Mouse (Mus musculus) myocyte (in vitro differentiated cells): ENCODE data around the gene Mcemp1. TPM values are rescaled to one million over a fixed set of nuclear protein-coding genes. Genes with fewer than 3 reads are reported as not detected.

Experiments
- H3K27me3 ChIP-seq: one replicate; pipeline ENCODE4 v1.6.1; 2011; ENCODE audit not compliant: control insufficient read depth, insufficient read depth, insufficient read length
- H3K36me3 ChIP-seq: one replicate; pipeline ENCODE4 v1.6.1; 2011; ENCODE audit not compliant: control insufficient read depth, insufficient read depth
- H3K4me2 ChIP-seq: one replicate; pipeline ENCODE4 v1.6.1; 2011; ENCODE audit warnings: low read depth, control low read depth
- H3K4me3 ChIP-seq: one replicate; pipeline ENCODE4 v1.5.1; 2011; ENCODE audit warnings: mild to moderate bottlenecking, control low read depth, moderate library complexity
- H3K79me2 ChIP-seq: one replicate; pipeline ENCODE4 v1.6.1; 2011; ENCODE audit not compliant: control insufficient read depth, insufficient read depth
- H3ac ChIP-seq: one replicate; pipeline ENCODE4 v1.6.1; 2011; ENCODE audit not compliant: control insufficient read depth, insufficient read length
- CEBPB ChIP-seq: IDR thresholded peaks from 2 replicates; pipeline ENCODE4 v1.6.1; 2011; ENCODE audit warnings: mild to moderate bottlenecking, moderate library complexity; ENCODE audit not compliant: poor library complexity, insufficient read depth, severe bottlenecking
- E2F4 ChIP-seq: IDR thresholded peaks from one replicate; pipeline ENCODE4 v1.6.1; 2011; ENCODE audit warnings: mild to moderate bottlenecking, control low read depth, moderate library complexity; ENCODE audit not compliant: insufficient read depth
- MAX ChIP-seq: IDR thresholded peaks from one replicate; pipeline ENCODE4 v1.6.1; 2011; ENCODE audit warnings: low read depth, mild to moderate bottlenecking, control low read depth
- MYOD1 ChIP-seq, 3 experiments: IDR thresholded peaks; one replicate each; pipeline ENCODE4 v1.6.1; 2011; ENCODE audit warnings: control low read depth in 2 of 3, low read depth in 2 of 3, mild to moderate bottlenecking in 2 of 3, moderate library complexity in 1 of 3; ENCODE audit not compliant: insufficient read length in 2 of 3, control insufficient read depth in 1 of 3
- MYOG ChIP-seq, 3 experiments: IDR thresholded peaks; one replicate each; pipeline ENCODE4 v1.6.1; 2011; ENCODE audit warnings: control low read depth in 2 of 3, low read depth in 2 of 3, mild to moderate bottlenecking in 2 of 3; ENCODE audit not compliant: insufficient read length in 2 of 3, control insufficient read depth in 1 of 3, insufficient read depth in 1 of 3
- POLR2A ChIP-seq: IDR thresholded peaks from one replicate; pipeline ENCODE4 v1.6.1; 2011; ENCODE audit warnings: low read depth, mild to moderate bottlenecking, control low read depth, moderate library complexity; ENCODE audit not compliant: insufficient read length
- POLR2AphosphoS2 ChIP-seq: IDR thresholded peaks from one replicate; pipeline ENCODE4 v1.6.1; 2011; ENCODE audit warnings: low read depth, control low read depth; ENCODE audit not compliant: insufficient read length
- REST ChIP-seq: IDR thresholded peaks from one replicate; pipeline ENCODE4 v1.6.1; 2011; ENCODE audit warnings: mild to moderate bottlenecking, control low read depth, moderate library complexity; ENCODE audit not compliant: insufficient read depth, insufficient read length
- SRF ChIP-seq: IDR thresholded peaks from one replicate; pipeline ENCODE4 v1.6.1; 2011; ENCODE audit warnings: low read depth; ENCODE audit not compliant: control insufficient read depth, insufficient read length
- TCF12 ChIP-seq: IDR thresholded peaks from one replicate; pipeline ENCODE4 v1.6.1; 2011; ENCODE audit warnings: mild to moderate bottlenecking, control low read depth; ENCODE audit not compliant: poor library complexity, insufficient read depth, severe bottlenecking
- TCF3 ChIP-seq: IDR thresholded peaks from one replicate; pipeline ENCODE4 v1.6.1; 2011; ENCODE audit warnings: low read depth, control low read depth; ENCODE audit not compliant: insufficient read length
- USF1 ChIP-seq: IDR thresholded peaks from one replicate; pipeline ENCODE4 v1.6.1; 2011; ENCODE audit warnings: low read depth, mild to moderate bottlenecking, control low read depth, moderate library complexity
- polyA plus RNA-seq: library from polyadenylated mRNA; unstranded; fragments of >200 nt; fragmentation: generic; extraction: Trizol; gene quantifications from one replicate; pipeline ENCODE4 v1.2.1, GENCODE M21; 2012; ENCODE audit warnings: missing spikeins

Mcemp1 gene
- polyA plus RNA-seq, 1 experiment: not detected

DNA sequence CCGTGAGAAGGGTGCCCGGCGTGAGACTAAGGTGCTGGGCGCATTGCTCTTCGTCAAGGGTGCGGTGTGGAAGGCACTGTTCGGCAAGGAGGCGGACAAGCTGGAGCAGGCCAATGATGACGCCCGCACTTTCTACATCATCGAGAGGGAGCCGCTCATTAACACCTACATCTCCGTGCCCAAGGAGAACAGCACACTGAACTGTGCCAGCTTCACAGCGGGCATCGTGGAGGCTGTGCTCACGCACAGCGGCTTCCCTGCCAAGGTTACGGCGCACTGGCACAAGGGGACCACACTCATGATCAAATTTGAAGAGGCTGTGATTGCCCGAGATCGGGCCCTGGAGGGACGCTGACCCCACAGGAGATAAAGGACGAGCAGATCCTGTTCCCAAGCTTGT is 13.7 kb downstream of the Mcemp1 start:
- H3K36me3 ChIP-seq: peaks cover 12% of the 10 kb centered on the region
- no peaks in the 10 kb centered on the region for H3K27me3 ChIP-seq
- no peak for TF ChIP-seq CEBPB
- TF ChIP-seq TCF3: no peak
- no peak for TF ChIP-seq MYOG (IDR thresholded peaks at IDR 0.05; ENCODE audit: control insufficient read depth in 1 of 3, insufficient read depth in 1 of 3, insufficient read length in 2 of 3, low read depth in 2 of 3)
- TF ChIP-seq MYOD1 (IDR thresholded peaks at IDR 0.05; ENCODE audit: control insufficient read depth in 1 of 3, insufficient read length in 2 of 3, low read depth in 2 of 3): no peak
- no peak for TF ChIP-seq USF1
- TF ChIP-seq MAX: no peak
- TF ChIP-seq SRF: no peak
- TF ChIP-seq REST: no peak
- TF ChIP-seq E2F4: no peak
- no peak for TF ChIP-seq TCF12
- no peak for TF ChIP-seq POLR2A
- no peak for TF ChIP-seq POLR2AphosphoS2
- H3K4me3 ChIP-seq: no peak overlapping the region
- no peak overlapping the region for H3K4me2 ChIP-seq
- H3K79me2 ChIP-seq: peaks cover 26% of the 10 kb centered on the region
- H3ac ChIP-seq: no peak overlapping the region

GRCm38 (mm10) chr8:3679656-3680055 is 14.1 kb downstream of the Mcemp1 start:
- Histone ChIP-seq H3ac (no peak overlapping the region), H3K4me3 (no peak overlapping the region), H3K36me3 (peaks cover 12% of the 10 kb centered on the region), H3K27me3 (no peaks in the 10 kb centered on the region), H3K4me2 (no peak overlapping the region), H3K79me2 (peaks cover 26% of the 10 kb centered on the region)
- TF ChIP-seq MYOG (IDR thresholded peaks at IDR 0.05; ENCODE audit: control insufficient read depth in 1 of 3, insufficient read depth in 1 of 3, insufficient read length in 2 of 3, low read depth in 2 of 3) (no peak), USF1 (no peak), POLR2AphosphoS2 (no peak), TCF12 (no peak), MYOD1 (IDR thresholded peaks at IDR 0.05; ENCODE audit: control insufficient read depth in 1 of 3, insufficient read length in 2 of 3, low read depth in 2 of 3) (no peak), E2F4 (no peak), CEBPB (no peak), REST (no peak), POLR2A (no peak), SRF (no peak), MAX (no peak), TCF3 (no peak)

GRCm38 (mm10) chr8:3682435-3682834 is 16.9 kb downstream of the Mcemp1 start:
- Histone ChIP-seq H3K79me2 (peaks cover 16% of the 10 kb centered on the region), H3K4me2 (no peak overlapping the region), H3K4me3 (no peak overlapping the region), H3ac (no peak overlapping the region), H3K36me3 (peaks cover 12% of the 10 kb centered on the region), H3K27me3 (no peaks in the 10 kb centered on the region)
- TF ChIP-seq E2F4: no peak

DNA sequence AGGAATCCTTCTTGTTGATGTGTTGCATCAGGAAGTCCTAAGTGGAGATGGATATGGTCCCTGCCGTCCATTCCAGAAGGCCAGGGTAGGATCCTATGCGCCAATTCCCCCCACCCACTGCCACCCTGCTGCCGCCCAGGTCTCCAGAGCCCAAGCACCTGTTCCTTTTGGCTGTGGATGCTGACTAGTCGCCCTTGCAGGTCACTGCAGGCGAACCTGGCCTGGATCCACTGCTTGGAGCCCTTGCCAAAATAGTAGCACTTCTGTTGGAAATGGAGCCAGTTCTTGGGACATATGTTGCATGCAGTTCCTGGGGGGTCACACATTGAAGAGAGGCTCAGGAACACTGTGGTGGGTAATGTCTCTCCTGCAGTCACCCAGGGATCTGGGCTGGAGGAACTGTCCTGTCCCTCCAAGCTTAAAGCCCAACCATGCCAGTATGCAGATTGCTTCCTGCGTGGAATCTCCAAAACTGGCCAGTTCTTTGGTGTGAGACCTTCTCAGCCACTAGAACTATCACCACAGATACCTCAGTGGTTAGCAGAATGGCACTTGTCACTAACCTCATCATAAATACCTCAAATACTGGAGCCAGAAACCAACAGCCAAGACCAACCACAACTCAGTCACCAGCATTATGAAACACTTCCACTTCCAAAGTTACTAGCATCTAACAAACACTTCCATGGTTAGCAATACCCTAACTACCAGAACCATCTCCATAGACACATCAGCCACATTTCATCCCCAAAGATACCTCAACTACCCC is 18.0 kb downstream of the Mcemp1 start:
- Histone ChIP-seq H3K79me2 (peaks cover 5% of the 10 kb centered on the region), H3K4me2 (no peak overlapping the region), H3ac (no peak overlapping the region), H3K36me3 (peaks cover 12% of the 10 kb centered on the region), H3K27me3 (no peaks in the 10 kb centered on the region), H3K4me3 (no peak overlapping the region)
- no peak for TF ChIP-seq MYOG (IDR thresholded peaks at IDR 0.05; ENCODE audit: control insufficient read depth in 1 of 3, insufficient read depth in 1 of 3, insufficient read length in 2 of 3, low read depth in 2 of 3)
- peak in 1 of 3 experiments; percentile 9 for TF ChIP-seq MYOD1 (IDR thresholded peaks at IDR 0.05; ENCODE audit: control insufficient read depth in 1 of 3, insufficient read length in 2 of 3, low read depth in 2 of 3)
- no peak for TF ChIP-seq POLR2A

- Histone ChIP-seq H3ac (no peak overlapping the region), H3K4me3 (no peak overlapping the region), H3K36me3 (peaks cover 10% of the 10 kb centered on the region), H3K4me2 (no peak overlapping the region), H3K27me3 (no peaks in the 10 kb centered on the region), H3K79me2 (no peaks in the 10 kb centered on the region)
- no peak for TF ChIP-seq TCF3
Measured at GRCm38 (mm10) chr8:3684530-3684929, 19.0 kb downstream of the Mcemp1 start.
